Mouse (Mus musculus): ENCODE results near the gene Ebi3.

Ebi3 gene

DNA sequence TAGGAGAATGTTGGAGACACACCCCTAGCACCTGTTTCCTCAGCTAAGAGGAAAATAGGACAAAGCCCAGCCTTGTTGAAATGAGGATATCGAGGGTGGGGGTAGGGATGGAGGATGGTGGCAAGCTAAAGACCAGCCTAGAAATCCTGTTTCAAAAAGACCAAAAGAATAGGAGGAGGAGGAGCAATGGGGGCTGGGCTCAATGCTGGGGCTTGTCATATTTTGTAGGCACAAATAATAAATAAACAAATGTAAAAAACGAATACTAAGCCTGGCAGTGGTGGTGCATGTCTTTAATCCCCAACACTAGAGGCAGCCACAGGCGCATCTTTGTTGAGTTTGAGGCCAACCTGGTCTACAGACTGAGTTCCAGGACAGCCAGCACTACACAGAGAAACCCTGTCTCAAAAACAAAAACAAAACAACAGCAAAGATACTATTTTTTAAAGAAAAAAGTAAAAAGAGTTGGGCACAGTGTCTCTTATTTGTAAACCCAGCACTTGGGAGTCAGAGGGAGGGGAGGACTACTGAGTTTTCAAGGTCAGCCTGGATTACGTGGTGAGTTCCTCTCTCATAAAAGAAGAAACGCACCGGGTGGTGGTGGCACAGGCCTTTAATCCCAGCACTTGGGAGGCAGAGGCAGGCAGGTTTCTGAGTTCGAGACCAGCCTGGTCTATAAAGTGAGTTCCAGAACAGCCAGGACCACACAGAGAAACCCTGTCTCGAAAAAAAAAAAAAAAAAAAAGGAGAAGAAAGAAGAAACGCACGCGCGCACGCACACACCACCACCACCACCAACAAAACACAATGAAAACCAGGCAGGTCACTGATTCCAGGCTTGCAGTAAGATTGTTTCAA lies 5.5 kb downstream of the Ebi3 start:
- DNase-seq (ENCODE audit: extremely low read depth, low read depth): no peak

DNA sequence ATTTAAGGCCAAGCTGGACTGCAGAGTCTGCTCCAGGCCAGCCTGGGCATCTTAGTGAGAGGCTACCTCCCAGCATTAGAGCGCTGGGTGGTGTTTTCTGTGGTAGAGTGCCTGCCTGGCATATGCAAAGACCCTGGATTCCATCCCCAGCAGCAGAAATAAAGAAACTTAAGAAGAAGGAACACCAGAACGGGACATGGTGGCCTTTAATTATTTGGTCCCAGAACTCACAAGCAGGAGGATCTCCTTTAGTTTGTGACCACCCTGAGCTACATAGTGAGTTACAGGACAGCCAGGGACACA lies 6.1 kb downstream of the Ebi3 start:
- DNase-seq (ENCODE audit: extremely low read depth, low read depth): no peak

DNA sequence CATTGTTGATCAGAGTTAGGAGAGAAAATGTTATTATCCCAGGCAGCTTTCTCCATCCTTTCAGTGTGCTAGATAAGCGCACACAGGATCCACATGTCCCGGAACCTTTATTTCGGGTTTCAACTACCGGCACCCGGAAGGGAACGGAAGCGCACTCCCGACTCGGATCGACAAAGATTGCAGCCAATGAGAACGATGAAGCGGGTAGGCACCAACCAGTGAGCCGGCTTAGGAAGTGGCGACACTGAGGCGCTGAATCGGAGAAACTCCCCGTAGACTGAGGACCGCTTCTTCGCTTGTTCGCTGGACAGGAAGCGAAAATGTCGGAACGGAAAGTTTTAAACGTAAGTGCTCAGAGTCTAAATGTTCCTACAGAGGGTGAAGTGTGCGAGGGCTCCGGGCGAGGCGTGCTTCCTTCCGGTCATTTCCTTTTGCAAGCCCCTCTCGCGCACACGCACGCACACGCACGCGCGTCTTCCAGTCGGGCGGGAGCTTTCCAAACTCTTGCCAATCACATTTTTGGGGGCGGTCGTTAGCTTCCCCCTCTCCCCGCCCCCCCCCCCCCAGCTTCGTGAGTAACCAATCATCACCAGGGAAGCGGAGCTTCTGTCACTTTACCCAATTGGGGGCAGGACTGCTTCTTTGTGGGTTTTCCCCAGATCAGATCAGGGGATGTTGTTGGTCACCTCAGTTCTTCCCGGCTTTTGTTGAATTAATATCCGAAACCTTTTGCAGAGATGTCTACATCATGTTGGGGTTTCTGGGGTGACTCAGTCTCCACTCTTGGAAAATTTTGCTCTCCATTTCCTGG lies 6.7 kb downstream of the Ebi3 start, which contains the start of gene Yju2:
Gene Yju2 (plus strand): TSS at position 182 of the 811 bp plus-strand sequence.
- peak; percentile 95 for DNase-seq (ENCODE audit: extremely low read depth, low read depth)

DNA sequence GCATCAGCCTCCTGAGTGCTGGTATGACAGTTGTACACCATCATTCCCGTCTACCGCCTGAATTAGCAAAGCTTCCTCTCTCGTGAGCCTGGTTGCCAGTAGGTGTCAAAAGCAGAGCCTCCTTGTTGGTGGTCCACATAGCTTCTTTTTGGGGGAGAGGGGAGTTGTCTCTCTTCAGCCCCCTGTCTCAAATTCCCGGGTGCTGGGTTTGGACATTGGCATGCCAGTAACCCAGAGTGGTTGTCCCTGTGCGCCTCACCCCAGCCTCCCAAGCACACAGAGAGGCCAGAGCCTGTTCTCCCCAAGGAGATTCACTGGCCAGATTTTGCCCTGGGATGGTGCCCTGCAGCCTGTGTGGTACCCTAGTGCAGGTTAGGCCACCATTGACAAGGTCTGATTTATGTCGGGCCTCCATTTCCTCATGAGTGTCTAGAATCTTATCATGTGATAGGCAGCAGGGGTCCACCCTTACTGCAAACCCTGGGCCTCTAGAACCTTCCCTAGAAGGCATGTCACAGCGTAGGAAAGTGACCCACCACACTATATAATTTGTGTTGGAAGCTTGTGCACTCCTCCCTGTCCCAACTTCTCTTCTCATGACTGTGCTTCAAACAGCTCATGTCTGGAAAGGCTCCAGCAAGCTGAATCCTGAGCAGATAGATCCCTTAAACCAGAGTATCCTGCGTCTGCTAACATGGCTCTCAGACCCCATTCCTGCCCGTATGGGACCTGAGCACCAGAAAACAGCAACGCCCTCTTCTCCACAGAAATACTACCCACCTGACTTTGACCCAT lies 7.7 kb downstream of the Ebi3 start:
- DNase-seq (ENCODE audit: extremely low read depth, low read depth): no peak

DNA sequence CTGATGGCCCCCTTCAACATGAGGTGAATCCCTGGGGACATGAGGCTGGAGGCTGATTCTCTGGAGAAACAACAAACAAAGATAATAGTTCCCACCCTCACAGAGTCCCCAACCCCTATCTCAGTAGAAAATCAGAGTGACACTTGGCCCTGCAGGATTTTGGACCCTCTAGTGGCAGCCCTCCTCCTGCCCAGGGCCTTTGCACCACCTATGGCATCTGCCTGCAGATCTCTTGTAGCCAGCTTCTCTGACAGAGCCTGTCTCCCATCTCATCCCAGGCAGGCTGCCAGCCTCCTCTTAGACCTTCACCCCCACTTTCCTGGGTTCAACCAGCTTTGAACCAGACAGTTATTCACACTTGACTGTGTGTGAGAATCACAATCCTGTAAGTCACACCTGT lies 8.4 kb downstream of the Ebi3 start:
- no peak for DNase-seq (ENCODE audit: extremely low read depth, low read depth)

DNA sequence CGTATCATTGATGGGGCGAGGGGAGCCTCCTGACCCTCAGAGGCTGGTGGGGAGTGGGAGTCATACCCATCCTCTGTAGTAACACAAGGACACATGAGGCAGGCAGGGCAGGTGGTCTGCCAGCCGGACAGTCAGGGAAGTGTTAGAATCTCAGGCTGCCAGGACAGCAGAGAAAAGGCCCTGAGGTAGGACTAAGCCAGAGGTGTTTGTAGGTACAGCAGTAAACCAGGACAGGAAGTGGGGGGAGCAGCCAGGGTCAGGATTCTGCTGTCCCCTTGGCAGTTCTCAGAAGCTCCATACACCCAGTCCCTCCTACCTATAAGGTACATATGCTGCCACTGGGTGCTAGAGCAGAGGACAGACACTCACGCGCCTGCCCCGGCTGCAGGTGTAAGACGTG lies 9.2 kb downstream of the Ebi3 start:
- DNase-seq (ENCODE audit: extremely low read depth, low read depth): no peak

DNA sequence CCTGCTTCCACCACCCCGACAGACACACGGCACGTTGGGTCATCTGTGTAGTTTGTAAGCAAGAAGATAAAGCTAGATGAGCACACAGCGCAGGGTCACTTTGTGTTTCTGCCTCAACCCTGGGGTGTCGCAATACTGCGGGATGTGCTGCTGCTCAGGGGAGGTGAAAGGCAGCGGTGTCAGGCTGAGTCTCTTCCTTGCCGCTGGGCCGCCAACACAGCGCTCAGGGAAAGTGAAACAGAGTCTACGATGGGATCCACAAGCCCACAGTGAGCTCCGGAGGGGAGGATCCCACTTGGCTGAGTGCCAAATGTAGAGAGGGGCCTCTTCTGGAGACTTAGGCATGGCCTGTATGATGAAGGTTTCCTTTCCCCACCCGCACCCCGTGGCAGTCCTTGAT lies 10.7 kb downstream of the Ebi3 start:
- no peak for DNase-seq (ENCODE audit: extremely low read depth, low read depth)

DNA sequence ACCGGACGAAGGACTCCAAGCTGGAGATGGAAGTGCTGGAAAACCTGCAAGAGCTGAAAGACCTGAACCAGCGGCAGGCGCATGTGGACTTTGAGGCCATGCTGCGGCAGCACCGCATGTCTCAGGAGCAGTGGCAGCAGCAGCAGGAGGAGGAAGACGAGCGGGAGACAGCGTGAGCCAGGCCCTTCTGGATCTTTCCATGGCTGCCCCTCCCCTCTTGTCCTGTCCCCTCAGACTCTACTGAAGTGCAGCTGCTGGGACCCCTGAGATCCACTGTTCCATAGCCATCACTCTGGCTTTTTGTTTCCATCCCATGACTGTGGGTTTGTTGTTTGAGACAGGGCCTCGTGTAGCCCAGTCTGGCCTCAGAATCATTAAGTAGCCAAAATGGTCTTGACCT lies 12.1 kb downstream of the Ebi3 start:
- DNase-seq (ENCODE audit: extremely low read depth, low read depth): no peak

DNA sequence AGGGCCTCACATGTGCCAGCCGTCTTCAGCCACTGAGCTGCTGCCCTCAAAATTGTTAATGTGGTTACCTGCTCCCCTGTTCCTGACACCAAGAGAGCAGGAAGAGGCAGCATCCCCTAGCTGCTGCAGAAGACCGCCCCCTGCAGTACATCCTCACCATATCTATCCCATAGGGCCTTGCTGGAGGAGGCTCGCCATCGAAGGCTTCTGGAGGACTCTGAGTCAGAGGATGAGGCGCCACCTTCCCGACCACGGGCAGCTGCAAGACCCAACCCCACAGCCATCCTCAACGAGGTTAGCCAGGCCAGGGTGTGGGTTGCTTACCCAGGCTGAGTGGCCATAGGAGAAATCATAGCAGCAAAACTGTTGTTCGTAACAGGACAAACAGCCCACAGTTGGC lies 12.6 kb downstream of the Ebi3 start:
- no peak for DNase-seq (ENCODE audit: extremely low read depth, low read depth)

DNA sequence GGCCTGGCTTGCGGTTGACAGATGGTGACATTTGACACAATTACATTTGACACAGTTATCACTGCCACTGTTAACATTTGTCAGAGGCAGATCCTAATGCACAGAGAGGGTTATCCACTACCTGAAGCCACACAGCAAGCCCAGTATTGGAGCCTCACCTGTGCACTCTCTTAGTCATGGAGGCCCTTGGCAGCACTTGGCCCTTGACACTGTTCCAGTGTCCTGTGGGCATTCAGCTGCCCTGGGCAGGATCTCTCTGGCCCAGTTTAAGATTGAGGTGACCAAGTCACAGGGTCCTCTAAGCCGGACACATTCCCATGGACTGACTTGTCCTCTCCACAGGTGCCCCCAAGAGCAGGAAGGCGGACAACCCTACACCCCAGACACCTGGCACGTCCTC lies 14.7 kb downstream of the Ebi3 start:
- DNase-seq (ENCODE audit: extremely low read depth, low read depth): no peak

DNA sequence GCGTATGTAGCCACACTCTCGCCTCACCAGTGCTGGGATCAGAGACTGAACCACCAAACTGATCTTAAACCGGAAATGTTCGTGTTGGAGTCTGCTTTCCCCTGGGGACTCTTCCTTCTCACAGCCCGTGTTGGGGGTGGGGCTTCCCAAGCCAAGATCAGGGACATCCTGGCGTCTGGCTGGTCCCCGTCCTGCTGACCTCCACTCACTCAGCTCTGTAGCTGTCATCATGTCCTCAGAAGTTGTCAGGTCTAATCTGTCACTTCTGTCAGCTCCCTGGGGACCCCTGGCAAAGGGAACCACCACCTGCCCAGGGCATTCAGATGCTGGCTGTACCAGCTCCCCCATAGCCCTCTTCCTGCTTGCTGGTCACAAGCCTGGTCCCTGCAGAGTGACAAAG lies 15.8 kb downstream of the Ebi3 start:
- DNase-seq (ENCODE audit: extremely low read depth, low read depth): no peak

DNA sequence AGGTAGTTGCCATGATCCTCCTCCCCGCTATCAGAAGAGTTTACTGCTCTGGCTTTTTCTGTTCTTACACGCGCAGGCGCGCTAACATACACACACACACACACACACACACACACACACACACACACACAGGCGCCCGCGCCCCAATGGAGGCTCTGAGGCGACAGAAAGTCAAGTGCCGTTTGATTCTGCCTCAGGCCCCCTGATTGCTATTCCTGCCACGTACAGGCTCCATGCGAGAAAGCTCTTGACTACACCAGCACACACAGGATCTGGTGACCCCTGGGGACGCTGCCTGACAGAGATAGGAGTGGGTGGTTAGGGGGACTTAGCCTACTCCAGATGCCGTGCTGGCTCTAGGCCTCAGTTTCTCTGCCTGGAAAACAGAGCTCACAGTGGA lies 17.1 kb downstream of the Ebi3 start:
- no peak for DNase-seq (ENCODE audit: extremely low read depth, low read depth)

DNA sequence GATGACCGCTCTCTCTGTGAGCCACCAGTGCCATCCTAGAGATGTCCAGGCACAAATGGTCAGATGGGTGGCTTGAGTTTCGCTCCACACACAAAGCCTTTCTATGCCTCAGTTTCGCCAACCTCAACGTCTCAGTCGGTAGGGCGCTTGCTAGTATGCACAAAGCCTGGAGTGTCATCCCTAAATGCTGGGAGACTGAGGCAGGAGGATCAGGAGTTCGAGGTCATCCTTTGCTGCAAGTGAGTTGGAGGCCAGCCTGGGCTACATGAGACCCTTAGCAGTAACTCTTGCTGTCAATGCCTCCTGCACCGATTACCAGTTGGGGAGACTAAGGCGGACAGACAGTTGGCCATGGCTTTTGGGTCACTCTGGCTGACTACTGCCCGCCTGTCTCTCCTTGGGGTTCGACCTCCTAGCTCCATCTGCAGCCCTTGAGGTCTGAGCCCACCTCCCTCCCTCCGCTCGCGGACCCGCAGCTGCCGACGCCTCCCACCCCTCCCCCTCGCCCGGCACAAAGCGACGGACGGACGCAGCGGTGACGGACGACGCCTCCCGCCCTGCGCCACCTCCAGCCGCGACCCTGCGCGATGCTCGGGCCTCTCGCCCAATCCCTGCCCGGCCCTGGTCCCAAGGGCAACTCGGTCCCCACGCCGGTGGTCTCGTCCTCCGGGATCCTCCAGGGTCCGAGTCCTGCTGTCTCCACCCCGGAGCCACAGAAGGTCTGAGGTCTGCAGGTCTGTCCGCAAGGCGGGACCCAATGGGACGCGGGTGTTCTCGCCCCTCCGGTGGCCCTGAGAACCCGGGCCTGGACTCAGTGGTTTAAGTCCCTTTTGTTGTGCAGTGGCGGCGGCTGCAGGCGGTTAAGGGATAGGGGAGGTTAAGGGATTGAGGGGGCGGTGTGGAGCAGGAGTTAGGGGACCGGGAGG lies 17.8 kb downstream of the Ebi3 start, which contains the start of gene Shd:
Gene Shd (plus strand): TSS at position 502 of the 926 bp plus-strand sequence.
- no peak for DNase-seq (ENCODE audit: extremely low read depth, low read depth)

DNA sequence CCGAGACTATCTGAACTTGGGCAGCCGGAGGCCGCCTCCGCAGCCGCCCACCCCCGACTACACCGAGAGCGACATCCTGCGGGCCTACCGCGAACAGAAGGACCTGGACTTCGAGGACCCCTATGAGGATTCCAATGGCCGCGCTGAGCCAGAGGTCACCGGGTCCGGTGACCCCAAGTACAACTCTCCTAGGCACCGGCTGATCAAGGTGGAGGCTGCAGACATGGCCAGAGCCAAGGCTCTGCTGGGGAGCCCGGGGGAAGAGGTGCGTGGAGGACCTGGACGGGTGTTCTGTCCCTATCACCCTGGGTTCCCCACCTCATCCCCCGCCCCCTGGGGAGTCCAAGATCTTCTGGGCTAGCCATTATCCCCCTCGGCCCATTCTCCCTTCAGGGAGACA lies 19.0 kb downstream of the Ebi3 start:
- DNase-seq (ENCODE audit: extremely low read depth, low read depth): no peak

DNA sequence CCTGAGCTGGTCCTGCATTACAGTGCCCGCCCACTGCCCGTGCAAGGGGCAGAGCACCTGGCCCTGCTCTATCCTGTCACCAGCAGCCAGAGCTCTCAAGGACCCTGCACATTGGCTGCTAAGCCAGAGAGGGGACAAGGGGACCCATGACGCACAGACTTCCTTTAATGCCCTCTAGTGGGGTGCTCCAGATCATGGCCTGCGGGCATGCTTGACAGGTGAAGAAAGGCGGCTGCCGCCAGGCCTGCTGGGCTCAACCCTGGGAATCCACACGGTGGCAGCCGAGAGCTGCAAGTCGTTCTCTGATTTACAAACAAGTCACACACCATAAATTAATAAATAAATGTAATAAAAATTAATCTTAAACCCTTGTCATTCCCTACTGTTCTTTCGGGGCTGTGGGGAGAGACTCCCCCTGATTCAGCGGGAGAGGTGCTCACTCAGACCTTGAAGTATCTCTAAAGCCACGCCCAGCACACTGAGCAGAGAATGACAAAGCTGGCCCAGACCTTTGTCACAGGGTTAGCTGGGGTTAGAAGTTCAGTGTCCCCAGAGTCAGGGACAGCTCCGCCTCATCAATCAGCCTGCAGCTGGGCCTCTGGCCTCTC lies 23.9 kb downstream of the Ebi3 start:
- no peak for DNase-seq (ENCODE audit: extremely low read depth, low read depth)

DNA sequence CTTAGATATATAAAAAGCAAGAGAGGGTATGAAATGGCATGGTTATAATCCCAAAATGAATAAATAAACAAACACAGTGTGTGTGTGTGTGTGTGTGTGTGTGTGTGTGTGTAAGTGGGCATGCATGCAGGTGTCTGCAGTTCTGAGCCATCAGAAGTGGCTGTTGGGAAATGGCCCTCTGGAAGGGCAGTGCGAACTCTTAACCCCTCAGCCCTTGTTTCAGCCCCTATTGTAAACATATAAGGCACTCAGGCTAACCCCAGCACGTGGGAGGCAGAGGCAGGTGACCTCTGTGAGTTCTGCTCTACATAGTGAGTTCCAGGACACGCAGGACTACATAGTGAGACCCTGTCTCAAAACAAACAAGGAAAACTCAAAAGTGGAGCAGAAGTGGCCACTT lies 24.9 kb downstream of the Ebi3 start:
- DNase-seq (ENCODE audit: extremely low read depth, low read depth): no peak

DNA sequence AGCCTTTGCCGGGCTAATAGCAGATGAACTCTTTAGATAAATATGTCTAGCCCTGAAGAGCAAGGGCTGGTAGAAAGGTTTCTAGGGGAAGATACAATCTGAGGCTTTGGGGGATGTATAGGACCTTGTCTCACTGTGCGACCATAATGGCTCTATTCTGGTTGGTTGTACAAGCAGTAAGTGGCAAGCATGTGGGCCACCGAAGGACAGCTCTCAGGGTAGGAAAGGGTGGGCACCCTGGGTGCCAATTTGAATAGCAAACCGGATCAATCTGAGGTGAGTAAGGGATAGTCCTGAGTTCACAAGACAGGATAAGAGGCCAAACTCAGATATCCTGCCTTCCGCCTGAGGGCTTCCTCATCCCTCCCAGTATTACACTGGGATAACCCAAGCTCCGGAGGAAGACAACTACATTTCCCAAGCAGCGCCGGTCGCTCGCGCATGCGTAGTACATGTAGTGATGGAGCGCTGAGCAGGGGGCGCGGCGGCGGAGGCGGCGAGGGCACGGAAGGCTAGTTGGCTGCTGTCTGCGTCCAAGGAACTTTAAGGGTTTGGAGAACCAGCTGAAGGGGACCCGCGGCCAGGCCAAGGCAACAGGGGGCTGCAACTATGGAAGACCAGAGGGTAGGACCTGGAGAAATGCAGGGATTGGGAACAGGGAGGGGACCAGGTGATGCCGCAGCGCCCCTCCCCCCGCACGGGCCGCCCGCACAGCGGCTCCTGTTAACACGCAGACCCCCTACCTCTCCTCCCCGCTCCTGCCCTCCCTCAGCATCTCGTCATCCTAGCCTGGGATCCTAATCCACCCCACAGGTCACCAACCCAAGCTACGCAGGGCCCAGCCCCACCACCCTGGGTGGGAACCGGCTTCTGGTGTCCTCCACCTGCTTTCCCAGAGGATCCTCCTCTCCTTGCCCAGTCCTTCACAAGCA lies 33.9 kb downstream of the Ebi3 start, which contains the start of gene Fsd1:
Gene Fsd1 (plus strand): TSS at position 480 of the 932 bp plus-strand sequence.
- DNase-seq (ENCODE audit: extremely low read depth, low read depth): no peak

DNA sequence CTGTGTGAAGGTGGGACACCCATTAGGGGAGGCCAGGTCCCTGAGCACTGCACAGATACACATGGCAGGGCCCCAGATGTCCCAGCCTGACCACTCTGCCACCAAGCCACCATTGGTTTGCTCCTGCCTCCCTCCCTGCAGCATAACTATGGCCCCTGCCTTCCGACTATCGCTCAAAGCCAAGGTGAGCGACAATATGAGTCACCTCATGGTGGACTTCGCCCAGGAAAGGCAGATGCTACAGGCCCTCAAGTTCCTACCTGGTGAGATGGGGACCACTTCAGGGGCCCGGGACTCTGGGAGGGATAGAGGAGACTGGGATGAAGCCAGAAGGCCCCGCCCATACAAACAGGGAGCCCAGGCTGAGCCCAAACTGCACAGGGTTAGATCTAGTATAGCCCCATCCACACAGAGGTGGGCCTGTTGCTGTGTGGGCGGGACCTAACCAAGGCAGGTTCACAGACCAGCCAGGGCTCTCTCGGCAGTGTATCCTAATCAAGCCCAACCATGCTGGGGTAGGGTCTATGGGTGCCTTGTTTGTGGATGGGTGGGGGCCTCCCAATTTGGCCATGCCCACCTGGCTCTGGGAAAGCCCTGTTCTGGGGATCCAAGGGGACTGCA lies 37.9 kb downstream of the Ebi3 start:
- no peak for DNase-seq (ENCODE audit: extremely low read depth, low read depth)

DNA sequence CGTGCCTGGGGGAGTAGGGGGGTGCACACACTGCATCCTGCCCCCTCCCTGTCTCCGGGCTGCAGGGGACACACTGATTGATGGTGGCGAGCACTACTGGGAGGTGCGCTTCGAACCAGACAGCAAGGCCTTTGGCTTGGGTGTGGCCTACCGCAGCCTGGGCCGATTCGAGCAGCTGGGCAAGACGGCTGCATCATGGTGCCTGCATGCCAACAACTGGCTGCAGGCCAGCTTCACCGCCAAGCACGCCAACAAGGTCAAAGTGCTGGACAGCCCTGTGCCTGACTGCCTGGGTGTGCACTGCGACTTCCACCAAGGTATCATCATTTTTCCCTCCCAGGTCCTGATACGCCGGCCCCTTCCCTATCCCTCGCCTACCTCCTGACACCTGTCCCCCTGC lies 43.6 kb downstream of the Ebi3 start:
- no peak for DNase-seq (ENCODE audit: extremely low read depth, low read depth)

Measured in MEL-GATA-1-ER (cell line).